23 mouse cellular contexts compared by ENCODE assay signal in the genomic region with DNA sequence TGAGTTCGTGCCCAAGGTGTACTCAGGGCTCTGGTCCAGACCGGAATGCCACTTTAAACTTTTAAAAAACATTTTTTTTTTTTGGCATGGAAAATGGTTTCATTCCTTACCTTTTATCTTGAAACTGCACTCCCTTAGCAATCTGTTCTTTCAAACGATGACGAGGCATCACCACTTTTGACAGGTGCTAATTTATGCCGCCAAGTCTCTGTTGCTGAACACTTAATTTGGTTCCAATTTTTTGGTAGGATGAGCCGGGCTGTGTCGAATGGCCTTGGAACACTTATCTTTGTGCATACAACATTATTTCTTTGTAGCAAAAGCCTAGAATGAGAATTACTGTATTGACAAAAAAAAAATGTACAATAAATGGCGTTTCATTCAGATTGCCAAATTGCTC.
"Had no signal": no experiment of that assay in that cellular context is flagged by ENCODE, and none has a peak within 500 bp of the region (broad histone marks: within the 10 kb centered on the region; RNA-seq: fewer than 3 reads in every experiment).

No protein-coding gene starts in this region.

- H3K4me2 ChIP-seq: limb, embryonic 13.5 days; liver, embryonic 12.5 days; liver, embryonic 15.5 days; lung, embryonic 15.5 days; midbrain, embryonic 11.5 days; stomach, embryonic 15.5 days had no signal

- H3K36me3 ChIP-seq: limb, embryonic 10.5 days; limb, embryonic 13.5 days; liver, embryonic 12.5 days; liver, embryonic 15.5 days; lung, embryonic 15.5 days; stomach, embryonic 15.5 days had no signal

- H3K27ac ChIP-seq: kidney, postnatal 0 days; layer of hippocampus, adult 2 months; left cerebral cortex, adult 2 months; limb, embryonic 10.5 days; limb, embryonic 13.5 days; liver, embryonic 12.5 days; liver, embryonic 15.5 days; lung, embryonic 15.5 days; stomach, embryonic 15.5 days had no signal

- H3K9me3 ChIP-seq: limb, embryonic 10.5 days; limb, embryonic 13.5 days; liver, embryonic 15.5 days; lung, embryonic 15.5 days; stomach, embryonic 15.5 days had no signal

- H3K27me3 ChIP-seq: limb, embryonic 13.5 days; liver, embryonic 12.5 days; liver, embryonic 15.5 days; lung, embryonic 15.5 days; stomach, embryonic 15.5 days had no signal

- ATAC-seq: liver, embryonic 12.5 days had no signal

- DNase-seq: kidney, adult 2 months; kidney, postnatal 25 days; layer of hippocampus, postnatal 36 days; liver; lung, adult 18-20 months; lung, postnatal 14 days; lung, postnatal 4 days; midbrain, embryonic 14.5 days; right cerebral cortex, postnatal 14 days; spleen, adult 18-20 months; thymus, adult 2 months; thymus, postnatal 14 days; thymus, postnatal 4 days had no signal

- H3K4me3 ChIP-seq: layer of hippocampus, adult 2 months; left cerebral cortex, adult 2 months; limb, embryonic 10.5 days; limb, embryonic 13.5 days; liver, embryonic 12.5 days; liver, embryonic 15.5 days; lung, embryonic 15.5 days; stomach, embryonic 15.5 days had no signal

- H3K9ac ChIP-seq: limb, embryonic 13.5 days; liver, embryonic 12.5 days; liver, embryonic 15.5 days; lung, embryonic 15.5 days; stomach, embryonic 15.5 days had no signal

- H3K4me1 ChIP-seq: limb, embryonic 10.5 days; limb, embryonic 13.5 days; liver, embryonic 12.5 days; liver, embryonic 15.5 days; lung, embryonic 15.5 days; stomach, embryonic 15.5 days had no signal
